Mouse (Mus musculus) lung, postnatal 0 days (tissue): ENCODE data around the gene Plxnc1.

Experiments
- CTCF ChIP-seq: IDR thresholded peaks from 2 replicates; pipeline ENCODE4 v1.5.1; 2016; ENCODE audit warnings: antibody characterized with exemption, mild to moderate bottlenecking
- EP300 ChIP-seq: IDR thresholded peaks from 2 replicates; pipeline ENCODE4 v1.6.1; 2016; ENCODE audit warnings: antibody characterized with exemption, mild to moderate bottlenecking, control low read depth

GRCm38 (mm10) chr10:94771496-94771895 lies 173.1 kb downstream of the Plxnc1 start:
- TF ChIP-seq EP300 (no peak), CTCF (no peak)
